Mouse (Mus musculus) heart, postnatal 25 days (tissue): Measurements from ENCODE around the gene Wbp2. TPM values are rescaled to one million over a fixed set of nuclear protein-coding genes. Genes with fewer than 3 reads are reported as not detected.

Source experiments
- DNase-seq: peaks from one replicate; pipeline ENCODE4 v3.0.0; 2022; ENCODE audit warnings: low spot score
- intact Hi-C: fragments of 180-260 bp; cut with DNase I; formaldehyde crosslinking; loops from one replicate; pipeline ENCODE4 v1.15.1; 2025
- total RNA-seq, 2 experiments: library from RNA; stranded (reverse); gene quantifications; 2 replicates each; pipeline ENCODE4 v1.2.3; 2021

Wbp2 gene
- total RNA-seq, 2 experiments from 2014 or later = 80.1 to 92.2 TPM

- no peak for DNase-seq
- intact Hi-C loops = loop anchor here (5.0 kb wide), 1 partner anchor 40 kb away; no protein-coding TSS in a partner anchor
Measured at GRCm38 (mm10) chr11:116042372-116043138, 44.2 kb downstream of the Wbp2 start.

GRCm38 (mm10) chr11:116041833-116042232 is 45.0 kb downstream of the Wbp2 start:
- no peak for DNase-seq
- intact Hi-C loops = loop anchor here (5.0 kb wide), 1 partner anchor 40 kb away; no protein-coding TSS in a partner anchor

GRCm38 (mm10) chr11:116040593-116040992 is 46.2 kb downstream of the Wbp2 start:
- intact Hi-C loops = loop anchor here (5.0 kb wide), 1 partner anchor 42 kb away; no protein-coding TSS in a partner anchor
- no peak for DNase-seq

- no peak for DNase-seq
- intact Hi-C loops = no loop called here
Measured at GRCm38 (mm10) chr11:116037826-116038225, 49.0 kb downstream of the Wbp2 start.

- intact Hi-C loops = no loop called here
Measured at GRCm38 (mm10) chr11:116036671-116037070, 50.1 kb downstream of the Wbp2 start.

GRCm38 (mm10) chr11:116034584-116034983 is 52.2 kb downstream of the Wbp2 start:
- intact Hi-C loops = loop anchor here (5.0 kb wide), 2 partner anchors 43 to 98 kb away; partner anchors contain the start of genes Trim65 and Unc13d

More at GRCm38 (mm10) chr11:116036671-116037070, 50.1 kb downstream of the Wbp2 start:
- DNase-seq = no peak

GRCm38 (mm10) chr11:116030898-116031845 is 55.6 kb downstream of the Wbp2 start:
- intact Hi-C loops = loop anchor here (5.0 kb wide), 2 partner anchors 46 to 101 kb away; partner anchors contain the start of genes Trim65 and Unc13d
- DNase-seq = no peak

More at GRCm38 (mm10) chr11:116034584-116034983, 52.2 kb downstream of the Wbp2 start:
- DNase-seq = no peak

GRCm38 (mm10) chr11:116030088-116030897 is 56.5 kb downstream of the Wbp2 start, which contains the start of gene Unk:
TSS of gene Unk (plus strand) at chr11:116030322.
- DNase-seq = peak; percentile 96
- intact Hi-C loops = loop anchor here (5.0 kb wide), 2 partner anchors 47 to 102 kb away; partner anchors contain the start of genes Trim65 and Unc13d

GRCm38 (mm10) chr11:116029086-116029865 is 57.5 kb downstream of the Wbp2 start:
- intact Hi-C loops = no loop called here
- DNase-seq = no peak

Other genes with a start within 250 kb of the Wbp2 start
- under 1 TPM in 1 of 2 experiments, not detected in 1; 0.08 TPM for gene Myo15b, start 228.6 kb downstream of the Wbp2 start, total RNA-seq
- 10 to 100 TPM; 19.7 to 20.2 TPM for gene Smim5, start 187.0 kb downstream of the Wbp2 start, total RNA-seq
- under 1 TPM in 1 of 2 experiments, not detected in 1; 0.26 TPM for gene Smim6, start 175.0 kb downstream of the Wbp2 start, total RNA-seq
- gene Sap30bp, start 153.7 kb downstream of the Wbp2 start, total RNA-seq = 10 to 100 TPM; 14.1 to 17.4 TPM
- gene Recql5, start 153.5 kb downstream of the Wbp2 start, total RNA-seq = 1 to 10 TPM; 7.3 to 8.8 TPM
- 1 to 10 TPM; 3.5 to 4.0 TPM for gene Itgb4, start 112.3 kb downstream of the Wbp2 start, total RNA-seq
- 10 to 100 TPM; 13.9 to 16.0 TPM for gene Galk1, start 74.3 kb downstream of the Wbp2 start, total RNA-seq
- 100 to 1,000 TPM; 128 to 130 TPM for gene H3f3b, start 59.0 kb downstream of the Wbp2 start, total RNA-seq
- gene Unk, start 56.7 kb downstream of the Wbp2 start, total RNA-seq = 1 to 10 TPM; 8.4 to 9.0 TPM
- gene Unc13d, start 9.0 kb downstream of the Wbp2 start, total RNA-seq = 1 to 10 TPM in 1 of 2 experiments, under 1 TPM in 1; 0.75 to 1.0 TPM
- gene Trim47, start 40.2 kb upstream of the Wbp2 start, total RNA-seq = 10 to 100 TPM; 27.0 to 37.6 TPM
- gene Trim65, start 44.1 kb upstream of the Wbp2 start, total RNA-seq = 1 to 10 TPM; 6.1 to 8.4 TPM
- 10 to 100 TPM; 62.5 to 66.0 TPM for gene Mrpl38, start 51.9 kb upstream of the Wbp2 start, total RNA-seq
- gene Fbf1, start 81.2 kb upstream of the Wbp2 start, total RNA-seq = 10 to 100 TPM; 16.1 to 17.2 TPM
- gene Ten1, start 111.9 kb upstream of the Wbp2 start, total RNA-seq = 10 to 100 TPM; 15.5 to 19.3 TPM
- gene Acox1, start 112.0 kb upstream of the Wbp2 start, total RNA-seq = 100 to 1,000 TPM; 123 to 137 TPM
- gene Evpl, start 151.1 kb upstream of the Wbp2 start, total RNA-seq = under 1 TPM; 0.75 to 0.98 TPM
- 10 to 100 TPM; 61.9 to 62.9 TPM for gene Srp68, start 187.2 kb upstream of the Wbp2 start, total RNA-seq
- not detected for gene Galr2, start 193.9 kb upstream of the Wbp2 start, total RNA-seq
- gene Exoc7, start 220.2 kb upstream of the Wbp2 start, total RNA-seq = 10 to 100 TPM; 42.8 to 43.9 TPM
- not detected for gene Foxj1, start 248.4 kb upstream of the Wbp2 start, total RNA-seq